Mouse (Mus musculus): ENCODE measurements around the gene Exoc2.

- TF ChIP-seq HCFC1 (IDR thresholded peaks at IDR 0.05; ENCODE audit: borderline replicate concordance, insufficient read depth, low read length) (no peak), ZC3H11A (IDR thresholded peaks at IDR 0.05; ENCODE audit: borderline replicate concordance, low read depth, low read length) (no peak), ZNF384 (IDR thresholded peaks at IDR 0.05; ENCODE audit: low read depth, low read length) (no peak)
Observed at GRCm38 (mm10) chr13:30997526-30998253, 23.8 kb upstream of the Exoc2 start.

Measured in ES-E14 (cell line).